Mouse (Mus musculus) neural tube, postnatal 0 days (tissue): ENCODE data around the gene Rgs9bp. TPM values are rescaled to one million over a fixed set of nuclear protein-coding genes. Genes with fewer than 3 reads are reported as not detected.

Source experiments
- polyA plus RNA-seq: library from polyadenylated mRNA; unstranded; fragments of >200 nt; fragmentation: Nextera tagmentation; extraction: Ambion mirVana; gene quantifications from 2 replicates; pipeline ENCODE4 v1.2.1, GENCODE M21; 2015

Gene Rgs9bp
- 0.10 and 0.23 TPM in 2 replicates for polyA plus RNA-seq

DNA sequence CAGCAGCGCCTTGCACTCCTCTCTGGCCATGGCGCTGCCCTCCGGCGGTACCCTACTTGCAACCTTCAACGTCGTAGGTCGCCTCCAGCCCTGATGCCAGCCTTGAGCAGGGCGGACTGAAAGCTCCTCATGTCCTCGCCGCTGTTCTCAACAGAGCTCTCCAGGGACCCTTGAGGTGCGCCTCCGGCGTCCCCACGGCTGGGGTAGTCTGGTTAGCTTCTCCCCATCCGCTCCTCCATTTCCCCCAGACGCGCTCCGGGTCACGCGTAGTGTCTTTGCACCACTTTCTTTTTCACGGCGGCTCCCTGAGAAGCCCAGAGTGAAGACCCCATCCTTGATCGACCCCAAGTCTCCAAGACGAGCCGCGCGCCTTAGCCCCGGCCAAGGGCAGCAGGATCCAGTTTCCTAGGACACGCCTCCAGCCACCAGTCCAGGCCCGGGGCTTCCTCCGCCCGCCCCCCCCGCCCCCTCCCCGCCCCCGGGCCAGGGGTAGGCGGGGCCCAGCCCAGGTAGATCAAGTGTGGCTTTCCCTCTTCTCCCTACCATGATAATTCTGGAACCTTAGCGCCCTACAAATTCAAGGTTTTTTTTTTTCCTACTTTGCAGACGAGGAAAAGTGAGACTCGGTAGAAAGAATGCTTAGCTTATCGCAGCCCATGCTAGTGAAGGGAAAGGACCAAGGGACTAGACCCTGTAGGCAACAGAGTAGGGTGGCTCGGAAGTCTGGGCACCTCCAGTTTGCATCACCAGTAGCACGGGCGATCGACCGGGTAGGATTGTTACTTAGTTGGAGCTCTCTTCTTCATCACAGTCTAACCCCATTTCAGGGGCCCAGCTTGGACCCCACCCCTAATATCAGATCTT lies at the start of gene Rgs9bp:
Rgs9bp (minus strand) TSS at position 392 of the 864 bp plus-strand sequence.

DNA sequence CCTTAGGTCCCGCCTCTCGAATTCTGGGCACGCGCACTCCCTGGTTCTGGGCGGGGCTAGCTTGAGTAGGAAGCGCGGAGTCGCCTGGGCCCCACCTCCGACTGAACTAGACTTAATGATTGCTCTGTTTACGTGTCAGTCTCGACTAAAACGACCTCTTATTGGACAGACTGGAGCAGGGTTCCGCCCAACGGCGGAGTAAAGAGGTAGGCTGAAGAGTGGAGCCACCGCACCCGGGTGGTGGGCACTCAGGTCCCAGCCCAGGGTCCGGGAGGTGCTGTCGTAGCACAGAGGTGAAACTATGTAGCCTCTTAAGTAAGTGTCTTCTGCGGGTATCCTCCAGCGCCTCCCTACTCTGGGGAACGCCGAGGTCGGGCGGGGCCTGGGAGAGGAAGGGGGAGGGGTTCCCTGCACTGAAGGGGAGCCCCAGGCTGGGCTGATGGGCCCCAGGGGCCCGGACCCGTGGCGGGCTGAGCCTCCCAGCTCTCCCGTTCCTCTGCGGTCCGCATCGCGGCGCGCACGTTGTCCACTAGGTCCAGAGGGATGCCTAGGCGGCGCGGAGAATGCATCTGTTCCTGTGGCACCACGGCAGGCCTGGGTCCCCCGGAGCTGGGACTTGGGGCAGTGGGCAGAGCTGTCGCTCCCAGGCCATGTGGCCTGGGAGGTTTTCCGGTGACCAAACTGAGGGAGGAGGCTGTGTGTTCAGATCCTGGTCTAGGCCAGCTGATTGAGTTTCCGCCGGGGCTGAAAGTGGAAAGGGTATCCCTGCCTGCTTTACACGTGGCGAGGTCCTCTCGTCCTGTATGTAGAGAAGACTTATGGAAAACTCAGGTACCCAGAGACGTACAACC lies 898 bp upstream of the Rgs9bp start, which contains the start of gene Ankrd27:
Ankrd27 (plus strand) TSS at position 190 of the 851 bp plus-strand sequence.

DNA sequence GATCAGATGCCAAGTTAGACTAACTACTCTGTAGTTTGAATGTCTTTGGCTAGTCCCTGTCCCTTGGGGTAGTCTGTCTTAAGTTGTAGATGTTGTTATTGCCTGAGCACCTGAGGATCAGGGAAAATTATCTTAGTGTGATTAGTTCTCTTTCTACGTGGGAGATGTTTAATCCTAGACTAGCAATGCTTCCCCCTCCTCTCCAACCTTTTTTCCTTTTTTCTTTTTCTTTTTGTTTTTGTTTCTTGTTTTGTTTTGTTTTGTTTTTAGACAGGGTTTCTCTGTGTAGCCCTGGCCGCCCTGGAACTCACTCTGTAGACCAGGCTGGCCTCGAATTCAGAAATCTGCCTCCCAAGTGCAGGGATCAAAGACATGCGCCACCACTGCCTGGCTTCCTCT lies 29.2 kb downstream of the Rgs9bp start, which contains the start of gene Nudt19:
Nudt19 (minus strand) TSS at position 100 of the 399 bp plus-strand sequence.

DNA sequence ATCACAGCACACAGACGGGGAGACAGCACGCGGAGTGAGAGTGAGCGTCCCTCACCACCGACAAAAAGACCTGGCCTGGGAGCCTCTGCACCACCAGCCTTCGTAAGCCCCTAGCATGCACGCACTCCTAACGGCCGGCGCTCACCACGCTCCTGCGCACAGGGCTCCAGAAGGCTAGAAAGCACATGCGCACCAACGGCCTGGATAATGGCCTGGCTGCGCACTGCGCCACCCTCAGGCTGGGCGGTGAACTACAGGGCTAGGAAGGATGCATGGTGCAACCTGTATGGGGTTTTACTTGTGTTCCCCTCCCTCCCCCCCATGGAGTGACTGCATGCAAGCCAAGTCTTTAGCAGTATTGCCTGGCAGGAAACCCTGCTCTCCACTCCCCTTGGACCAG lies 47.8 kb downstream of the Rgs9bp start, which contains the start of gene Tdrd12:
Tdrd12 (minus strand) TSS at position 184 of the 400 bp plus-strand sequence.

Other genes starting within 250 kb of the Rgs9bp start
- 12.3 and 12.4 TPM in 2 replicates for gene Faap24, start 188.7 kb downstream of the Rgs9bp start, polyA plus RNA-seq
- 19.2 and 20.0 TPM in 2 replicates for gene Cep89, start 188.5 kb downstream of the Rgs9bp start, polyA plus RNA-seq
- 0.25 TPM in 1 of 2 replicates, not detected in the other for gene Slc7a9, start 136.8 kb downstream of the Rgs9bp start, polyA plus RNA-seq
- gene Tdrd12, start 47.8 kb downstream of the Rgs9bp start, polyA plus RNA-seq = 0.69 and 0.86 TPM in 2 replicates
- gene Nudt19, start 29.3 kb downstream of the Rgs9bp start, polyA plus RNA-seq = 162 and 175 TPM in 2 replicates
- gene Ankrd27, start 662 bp upstream of the Rgs9bp start, polyA plus RNA-seq = 14.7 and 15.6 TPM in 2 replicates
- gene Pdcd5, start 61.9 kb upstream of the Rgs9bp start, polyA plus RNA-seq = 245 and 254 TPM in 2 replicates
- 35.9 and 43.8 TPM in 2 replicates for gene Dpy19l3, start 168.9 kb upstream of the Rgs9bp start, polyA plus RNA-seq
- gene Zfp507, start 217.4 kb upstream of the Rgs9bp start, polyA plus RNA-seq = 7.9 and 9.4 TPM in 2 replicates